Mouse (Mus musculus) effector memory CD4-positive, alpha-beta T cell, adult 7 months (primary cell): ENCODE measurements around the gene Serpina6. TPM values are rescaled to one million over a fixed set of nuclear protein-coding genes. Genes with fewer than 3 reads are reported as not detected.

ENCODE experiments used
- polyA plus RNA-seq: library from polyadenylated mRNA; unstranded; fragments of 100-300 nt; shearing (Covaris generic); gene quantifications from one replicate; pipeline ENCODE4 v1.2.1, GENCODE M21; 2017

Gene Serpina6
- polyA plus RNA-seq = not detected

GRCm38 (mm10) chr12:103656848-103657626 is at the start of gene Serpina6:
Gene Serpina6, minus strand, starts transcription at chr12:103657212.

DNA sequence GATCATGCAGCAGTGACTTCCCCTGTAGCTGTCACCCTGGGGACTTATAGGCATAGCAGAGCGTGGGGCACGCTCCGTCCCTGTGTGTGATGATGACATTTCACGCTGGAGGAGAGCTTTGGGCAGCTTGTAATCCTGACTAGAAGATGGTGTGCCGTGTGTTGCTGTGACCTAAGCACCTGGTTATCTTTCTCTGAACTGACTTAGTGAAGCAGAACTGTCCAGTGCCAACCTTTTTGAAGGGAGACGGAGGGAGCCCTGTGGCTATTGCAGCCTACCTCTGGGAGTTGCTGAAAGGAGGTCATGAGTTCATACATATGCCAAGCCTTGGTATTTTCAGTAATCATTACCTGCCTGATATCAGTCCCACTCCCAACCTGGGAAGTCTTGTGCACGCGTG is 38.4 kb upstream of the Serpina6 start, which contains the start of gene Serpina1f:
Gene Serpina1f (minus strand): TSS at position 101 of the 400 bp plus-strand sequence.

GRCm38 (mm10) chr12:103676039-103676438 is 19.0 kb upstream of the Serpina6 start, which contains the start of gene Serpina16:
Gene Serpina16, minus strand, starts transcription at chr12:103676139.

DNA sequence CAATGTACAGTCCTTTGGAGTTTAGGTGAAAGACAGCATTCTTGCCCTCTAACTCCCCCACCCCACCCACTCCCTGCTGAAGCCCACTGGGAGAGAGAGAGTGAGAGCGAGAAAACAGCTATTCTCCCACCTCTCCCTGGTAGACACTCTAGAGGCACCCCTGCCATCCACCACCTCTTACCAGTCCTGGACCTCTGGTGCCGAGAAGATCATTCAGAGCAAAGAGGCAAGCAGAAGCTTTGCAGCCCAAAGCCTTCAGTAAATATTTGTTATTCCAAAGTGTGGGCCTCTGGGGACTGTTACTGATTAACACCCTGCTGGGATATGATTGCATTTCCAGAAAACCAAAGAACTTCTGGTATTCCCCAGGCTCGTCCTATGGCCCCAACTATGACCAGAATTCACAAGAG is 25.8 kb downstream of the Serpina6 start, which contains the start of gene Serpina10:
Gene Serpina10 (minus strand): TSS at position 242 of the 410 bp plus-strand sequence.

Other genes with a start within 250 kb of the Serpina6 start
- 0.51 TPM for gene 9330161L09Rik, start 249.4 kb downstream of the Serpina6 start, polyA plus RNA-seq
- 202 TPM for gene Ddx24, start 231.4 kb downstream of the Serpina6 start, polyA plus RNA-seq
- 309 TPM for gene Ifi27, start 223.0 kb downstream of the Serpina6 start, polyA plus RNA-seq
- gene Ifi27l2a, start 213.5 kb downstream of the Serpina6 start, polyA plus RNA-seq = 204 TPM
- gene Ifi27l2b, start 200.0 kb downstream of the Serpina6 start, polyA plus RNA-seq = 0.83 TPM
- not detected for gene Ppp4r4, start 124.9 kb downstream of the Serpina6 start, polyA plus RNA-seq
- not detected for gene Serpina10, start 25.8 kb downstream of the Serpina6 start, polyA plus RNA-seq
- gene Serpina16, start 18.9 kb upstream of the Serpina6 start, polyA plus RNA-seq = not detected
- gene Serpina1f, start 38.3 kb upstream of the Serpina6 start, polyA plus RNA-seq = not detected
- gene Serpina1d, start 116.4 kb upstream of the Serpina6 start, polyA plus RNA-seq = not detected
- gene Serpina1b, start 173.2 kb upstream of the Serpina6 start, polyA plus RNA-seq = not detected
- not detected for gene Serpina1a, start 206.3 kb upstream of the Serpina6 start, polyA plus RNA-seq
- not detected for gene Serpina1c, start 247.7 kb upstream of the Serpina6 start, polyA plus RNA-seq